Mouse (Mus musculus) embryonic fibroblast, embryonic 13.5 days (primary cell): ENCODE data around the gene Fam213b.

Experiments
- CTCF ChIP-seq: IDR thresholded peaks from 2 replicates; pipeline ENCODE4 v1.5.1; 2011; ENCODE audit warnings: mild to moderate bottlenecking, control low read depth, low read length, moderate library complexity, borderline replicate concordance; ENCODE audit not compliant: insufficient read depth
- POLR2A ChIP-seq: IDR thresholded peaks from 2 replicates; pipeline ENCODE4 v1.6.1; 2011; ENCODE audit warnings: low read depth, mild to moderate bottlenecking, control low read depth, low read length, moderate library complexity

DNA sequence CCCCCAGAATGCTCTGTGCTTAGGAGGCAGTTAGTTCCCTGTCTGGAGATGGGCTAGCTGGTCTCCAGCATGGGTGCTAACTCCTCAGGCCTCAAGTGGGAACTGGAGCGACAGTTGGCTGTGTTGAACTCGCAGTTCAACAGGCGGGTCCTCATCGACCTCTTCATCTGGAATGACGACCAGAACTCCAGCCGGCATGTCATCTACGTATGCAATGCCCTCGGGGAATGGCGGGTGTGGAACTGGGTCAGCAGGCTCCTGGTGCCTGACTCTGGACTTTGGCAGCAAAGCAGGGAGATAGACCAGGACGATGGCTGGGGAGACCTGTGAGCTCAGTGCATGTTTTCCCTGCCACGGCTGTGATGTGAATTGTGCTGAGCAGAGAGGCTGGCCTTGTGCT lies 13.5 kb downstream of the Fam213b start:
- no peak for TF ChIP-seq POLR2A
- no peak for TF ChIP-seq CTCF
